Mouse (Mus musculus): ENCODE data around the gene Faxc. TPM values are rescaled to one million over a fixed set of nuclear protein-coding genes. Genes with fewer than 3 reads are reported as not detected.

The Faxc gene
- 0.31 TPM for polyA plus RNA-seq (2014; fragmentation: Illumina TruSeq; extraction: RNeasy Lipid Tissue Mini Kit (QIAGEN cat#74804); ENCODE audit: low read depth, low replicate concordance)

DNA sequence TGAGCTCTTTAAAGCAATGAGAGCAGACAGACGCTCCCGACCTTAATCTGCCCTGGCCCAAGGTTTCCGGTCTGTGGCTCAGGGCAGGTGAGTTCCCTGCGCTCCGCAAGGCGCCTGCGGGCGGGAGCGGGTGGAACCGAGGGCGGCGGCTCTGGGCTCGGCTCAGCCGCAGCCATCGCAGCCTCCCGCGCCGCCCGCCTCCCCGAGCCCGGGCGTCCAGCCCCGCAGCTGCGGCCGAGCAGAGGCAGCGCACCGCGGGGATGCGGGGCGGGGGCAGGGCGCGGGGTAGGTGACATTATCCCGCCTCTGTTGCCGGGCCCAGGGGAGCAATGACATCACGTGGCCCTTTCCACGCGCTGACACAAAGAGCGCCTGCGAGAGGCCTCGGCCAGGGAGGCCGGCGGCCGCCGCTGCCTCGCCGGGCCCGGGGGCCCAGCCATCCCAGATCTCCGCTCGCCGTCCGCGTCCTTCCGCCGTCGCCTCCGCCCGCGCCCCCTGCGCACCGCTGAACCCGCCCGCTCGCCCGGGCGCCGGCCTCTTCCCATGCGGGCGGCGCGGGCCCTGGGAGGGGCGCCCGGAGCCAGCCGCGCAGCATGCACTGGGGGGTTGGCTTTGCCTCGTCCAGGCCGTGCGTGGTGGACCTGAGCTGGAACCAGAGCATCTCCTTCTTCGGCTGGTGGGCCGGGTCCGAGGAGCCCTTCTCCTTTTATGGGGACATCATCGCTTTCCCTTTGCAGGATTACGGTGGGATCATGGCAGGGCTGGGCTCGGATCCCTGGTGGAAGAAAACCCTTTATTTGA lies at the start of gene Faxc:
Gene Faxc (plus strand): TSS at position 359 of the 801 bp plus-strand sequence.

Other genes starting within 250 kb of the Faxc start
- not detected for gene Prdm13, start 245.4 kb upstream of the Faxc start, polyA plus RNA-seq (2014; fragmentation: Illumina TruSeq; extraction: RNeasy Lipid Tissue Mini Kit (QIAGEN cat#74804); ENCODE audit: low read depth, low replicate concordance)
- 15.2 TPM for gene Ccnc, start 203.6 kb upstream of the Faxc start, polyA plus RNA-seq (2014; fragmentation: Illumina TruSeq; extraction: RNeasy Lipid Tissue Mini Kit (QIAGEN cat#74804); ENCODE audit: low read depth, low replicate concordance)
- 6.8 TPM for gene Usp45, start 164.2 kb upstream of the Faxc start, polyA plus RNA-seq (2014; fragmentation: Illumina TruSeq; extraction: RNeasy Lipid Tissue Mini Kit (QIAGEN cat#74804); ENCODE audit: low read depth, low replicate concordance)
- gene Tstd3, start 164.1 kb upstream of the Faxc start, polyA plus RNA-seq (2014; fragmentation: Illumina TruSeq; extraction: RNeasy Lipid Tissue Mini Kit (QIAGEN cat#74804); ENCODE audit: low read depth, low replicate concordance) = 29.0 TPM
- gene Pnisr, start 83.7 kb upstream of the Faxc start, polyA plus RNA-seq (2014; fragmentation: Illumina TruSeq; extraction: RNeasy Lipid Tissue Mini Kit (QIAGEN cat#74804); ENCODE audit: low read depth, low replicate concordance) = 91.0 TPM
- gene Coq3, start 51.7 kb upstream of the Faxc start, polyA plus RNA-seq (2014; fragmentation: Illumina TruSeq; extraction: RNeasy Lipid Tissue Mini Kit (QIAGEN cat#74804); ENCODE audit: low read depth, low replicate concordance) = 50.4 TPM

Data from heart, adult 10 weeks (tissue).